Mouse (Mus musculus): ENCODE results near the gene Dock2. TPM values are rescaled to one million over a fixed set of nuclear protein-coding genes. Genes with fewer than 3 reads are reported as not detected.

The Dock2 gene
- polyA plus RNA-seq, 1 experiment from 2014 or later: 1.4 TPM

- no peak overlapping the region for H3K9ac ChIP-seq
- ATAC-seq: no peak
- H3K4me2 ChIP-seq (replicated peaks): no peak overlapping the region
- H3K27ac ChIP-seq: no peak overlapping the region
- no peaks in the 10 kb centered on the region for H3K4me1 ChIP-seq (replicated peaks)
- no peak overlapping the region for H3K4me3 ChIP-seq (replicated peaks)
- H3K27me3 ChIP-seq (replicated peaks): no peaks in the 10 kb centered on the region
- no peaks in the 10 kb centered on the region for H3K36me3 ChIP-seq
- H3K9me3 ChIP-seq: no peaks in the 10 kb centered on the region
- WGBS: 69% methylated on average over 2 of the region's 2 CpGs
Observed at GRCm38 (mm10) chr11:34398555-34398954, 385.1 kb downstream of the Dock2 start.

GRCm38 (mm10) chr11:34397661-34398060, 386.0 kb downstream of the Dock2 start:
- ATAC-seq: no peak
- no peak overlapping the region for H3K27ac ChIP-seq
- no peak overlapping the region for H3K9ac ChIP-seq

GRCm38 (mm10) chr11:34395802-34396201, 387.9 kb downstream of the Dock2 start:
- no peak overlapping the region for H3K9ac ChIP-seq
- no peaks in the 10 kb centered on the region for H3K9me3 ChIP-seq
- no peaks in the 10 kb centered on the region for H3K4me1 ChIP-seq (replicated peaks)
- no peak overlapping the region for H3K27ac ChIP-seq
- no peak overlapping the region for H3K4me3 ChIP-seq (replicated peaks)
- no peak for ATAC-seq
- no peak overlapping the region for H3K4me2 ChIP-seq (replicated peaks)
- no peaks in the 10 kb centered on the region; the same call in 1 of the 2 replicates for H3K27me3 ChIP-seq (replicated peaks)
- H3K36me3 ChIP-seq: no peaks in the 10 kb centered on the region
- 82% methylated on average over 3 of the region's 3 CpGs for WGBS

More at GRCm38 (mm10) chr11:34397661-34398060, 386.0 kb downstream of the Dock2 start:
- no peak overlapping the region for H3K4me3 ChIP-seq (replicated peaks)
- no peaks in the 10 kb centered on the region for H3K9me3 ChIP-seq
- H3K27me3 ChIP-seq (replicated peaks): no peaks in the 10 kb centered on the region; the same call in 1 of the 2 replicates
- H3K4me2 ChIP-seq (replicated peaks): no peak overlapping the region
- H3K36me3 ChIP-seq: no peaks in the 10 kb centered on the region
- no peaks in the 10 kb centered on the region for H3K4me1 ChIP-seq (replicated peaks)
- 88% methylated on average over 5 of the region's 5 CpGs for WGBS

- Histone ChIP-seq H3K9ac (no peak overlapping the region), H3K36me3 (no peaks in the 10 kb centered on the region), H3K4me3 (replicated peaks) (no peak overlapping the region), H3K4me2 (replicated peaks) (no peak overlapping the region), H3K9me3 (no peaks in the 10 kb centered on the region), H3K27ac (no peak overlapping the region), H3K27me3 (replicated peaks) (no peaks in the 10 kb centered on the region; the same call in 1 of the 2 replicates), H3K4me1 (replicated peaks) (no peaks in the 10 kb centered on the region)
- no peak for ATAC-seq
- 31% methylated on average over 4 of the region's 4 CpGs for WGBS
Observed at GRCm38 (mm10) chr11:34392105-34392504, 391.6 kb downstream of the Dock2 start.

- no peaks in the 10 kb centered on the region for H3K36me3 ChIP-seq
- no peak overlapping the region for H3K4me3 ChIP-seq (replicated peaks)
- no peaks in the 10 kb centered on the region; the same call in 1 of the 2 replicates for H3K27me3 ChIP-seq (replicated peaks)
- WGBS: 82% methylated on average over 6 of the region's 6 CpGs
- H3K9me3 ChIP-seq: no peaks in the 10 kb centered on the region
- no peak overlapping the region for H3K9ac ChIP-seq
- H3K4me1 ChIP-seq (replicated peaks): no peaks in the 10 kb centered on the region
- H3K4me2 ChIP-seq (replicated peaks): no peak overlapping the region
- ATAC-seq: no peak
- H3K27ac ChIP-seq: no peak overlapping the region
Observed at GRCm38 (mm10) chr11:34389261-34390116, 394.2 kb downstream of the Dock2 start.

GRCm38 (mm10) chr11:34385001-34385688, 398.5 kb downstream of the Dock2 start:
- Histone ChIP-seq H3K4me2 (replicated peaks) (no peak overlapping the region), H3K36me3 (no peaks in the 10 kb centered on the region), H3K9ac (no peak overlapping the region), H3K9me3 (no peaks in the 10 kb centered on the region), H3K27ac (no peak overlapping the region), H3K27me3 (replicated peaks) (no peaks in the 10 kb centered on the region), H3K4me3 (replicated peaks) (no peak overlapping the region), H3K4me1 (replicated peaks) (no peaks in the 10 kb centered on the region)
- ATAC-seq: no peak
- WGBS: 38% methylated on average over 1 of the region's 1 CpGs

GRCm38 (mm10) chr11:34384178-34384577, 399.5 kb downstream of the Dock2 start:
- H3K4me3 ChIP-seq (replicated peaks): no peak overlapping the region
- no peak for ATAC-seq
- H3K27ac ChIP-seq: no peak overlapping the region
- H3K27me3 ChIP-seq (replicated peaks): no peaks in the 10 kb centered on the region
- H3K4me2 ChIP-seq (replicated peaks): no peak overlapping the region
- no peak overlapping the region for H3K9ac ChIP-seq
- H3K4me1 ChIP-seq (replicated peaks): no peaks in the 10 kb centered on the region
- H3K9me3 ChIP-seq: no peaks in the 10 kb centered on the region
- no peaks in the 10 kb centered on the region for H3K36me3 ChIP-seq
- WGBS: 62% methylated on average over 4 of the region's 4 CpGs

GRCm38 (mm10) chr11:34383501-34383900, 400.2 kb downstream of the Dock2 start:
- no peak overlapping the region for H3K4me3 ChIP-seq (replicated peaks)
- no peak overlapping the region for H3K4me2 ChIP-seq (replicated peaks)
- no peaks in the 10 kb centered on the region for H3K36me3 ChIP-seq
- 84% methylated on average over 3 of the region's 3 CpGs for WGBS
- no peaks in the 10 kb centered on the region for H3K4me1 ChIP-seq (replicated peaks)
- ATAC-seq: no peak
- H3K27ac ChIP-seq: no peak overlapping the region
- no peak overlapping the region for H3K9ac ChIP-seq
- H3K9me3 ChIP-seq: no peaks in the 10 kb centered on the region
- H3K27me3 ChIP-seq (replicated peaks): no peaks in the 10 kb centered on the region

GRCm38 (mm10) chr11:34377649-34378048, 406.0 kb downstream of the Dock2 start:
- H3K4me2 ChIP-seq (replicated peaks): no peak overlapping the region
- H3K27me3 ChIP-seq (replicated peaks): no peaks in the 10 kb centered on the region
- H3K4me1 ChIP-seq (replicated peaks): no peaks in the 10 kb centered on the region
- H3K27ac ChIP-seq: no peak overlapping the region
- 84% methylated on average over 6 of the region's 6 CpGs for WGBS
- H3K36me3 ChIP-seq: no peaks in the 10 kb centered on the region
- no peaks in the 10 kb centered on the region for H3K9me3 ChIP-seq
- no peak for ATAC-seq
- no peak overlapping the region for H3K9ac ChIP-seq
- H3K4me3 ChIP-seq (replicated peaks): no peak overlapping the region

- WGBS: 79% methylated on average over 1 of the region's 1 CpGs
Observed at GRCm38 (mm10) chr11:34375557-34375956, 408.1 kb downstream of the Dock2 start.

GRCm38 (mm10) chr11:34372224-34372623, 411.5 kb downstream of the Dock2 start:
- WGBS: 79% methylated on average over 4 of the region's 4 CpGs
- Histone ChIP-seq H3K9ac (no peak overlapping the region), H3K4me1 (replicated peaks) (no peaks in the 10 kb centered on the region), H3K4me2 (replicated peaks) (no peak overlapping the region), H3K27ac (no peak overlapping the region), H3K27me3 (replicated peaks) (no peaks in the 10 kb centered on the region), H3K4me3 (replicated peaks) (no peak overlapping the region), H3K9me3 (no peaks in the 10 kb centered on the region), H3K36me3 (no peaks in the 10 kb centered on the region)
- no peak for ATAC-seq

More at GRCm38 (mm10) chr11:34375557-34375956, 408.1 kb downstream of the Dock2 start:
- no peak for ATAC-seq
- no peaks in the 10 kb centered on the region for H3K27me3 ChIP-seq (replicated peaks)
- H3K9ac ChIP-seq: no peak overlapping the region
- H3K9me3 ChIP-seq: no peaks in the 10 kb centered on the region
- H3K27ac ChIP-seq: no peak overlapping the region
- no peaks in the 10 kb centered on the region for H3K36me3 ChIP-seq
- no peaks in the 10 kb centered on the region for H3K4me1 ChIP-seq (replicated peaks)
- no peak overlapping the region for H3K4me2 ChIP-seq (replicated peaks)
- H3K4me3 ChIP-seq (replicated peaks): no peak overlapping the region

- no peak overlapping the region for H3K9ac ChIP-seq
- H3K9me3 ChIP-seq: no peaks in the 10 kb centered on the region
- no peak overlapping the region for H3K4me2 ChIP-seq (replicated peaks)
- H3K36me3 ChIP-seq: no peaks in the 10 kb centered on the region
- H3K27ac ChIP-seq: no peak overlapping the region
- H3K27me3 ChIP-seq (replicated peaks): no peaks in the 10 kb centered on the region
- ATAC-seq: no peak
- no peak overlapping the region for H3K4me3 ChIP-seq (replicated peaks)
- H3K4me1 ChIP-seq (replicated peaks): 0 out of 2 replicates have a peak, but pooled peaks cover 3% of the 10 kb centered on the region
- WGBS: 32% methylated on average over 2 of the region's 2 CpGs
Observed at GRCm38 (mm10) chr11:34356109-34356508, 427.6 kb downstream of the Dock2 start.
